Mouse (Mus musculus) kidney, postnatal 14 days (tissue): ENCODE measurements around the gene Msl1.

Experiments used
- DNase-seq: peaks from one replicate; pipeline ENCODE4 v3.0.0; 2022; ENCODE audit warnings: mixed read lengths

Gene Msl1

GRCm38 (mm10) chr11:98777888-98778287 lies 17.4 kb upstream of the Msl1 start:
- DNase-seq: no peak

GRCm38 (mm10) chr11:98781851-98782512 lies 13.3 kb upstream of the Msl1 start:
- DNase-seq: peak; percentile 72

- peak; percentile 48 for DNase-seq
Observed at GRCm38 (mm10) chr11:98782651-98783235, 12.6 kb upstream of the Msl1 start.

- peak; percentile 97 for DNase-seq
Observed at GRCm38 (mm10) chr11:98783236-98783696, 12.1 kb upstream of the Msl1 start.

- no peak for DNase-seq
Observed at GRCm38 (mm10) chr11:98784139-98784538, 11.2 kb upstream of the Msl1 start.

GRCm38 (mm10) chr11:98785214-98785613 lies 10.1 kb upstream of the Msl1 start:
- DNase-seq: no peak

GRCm38 (mm10) chr11:98785772-98786281 lies 9.5 kb upstream of the Msl1 start:
- peak; percentile 87 for DNase-seq

GRCm38 (mm10) chr11:98786359-98787214 lies 8.7 kb upstream of the Msl1 start:
- DNase-seq: peak; percentile 98

- DNase-seq: no peak
Observed at GRCm38 (mm10) chr11:98787229-98787628, 8.1 kb upstream of the Msl1 start.

GRCm38 (mm10) chr11:98787691-98788090 lies 7.6 kb upstream of the Msl1 start:
- DNase-seq: no peak

- DNase-seq: no peak
Observed at GRCm38 (mm10) chr11:98788139-98788538, 7.2 kb upstream of the Msl1 start.

GRCm38 (mm10) chr11:98788550-98789218 lies 6.6 kb upstream of the Msl1 start:
- DNase-seq: peak; percentile 94

- no peak for DNase-seq
Observed at GRCm38 (mm10) chr11:98789219-98789807, 6.0 kb upstream of the Msl1 start.

GRCm38 (mm10) chr11:98789824-98790223 lies 5.5 kb upstream of the Msl1 start:
- DNase-seq: no peak

- no peak for DNase-seq
Observed at GRCm38 (mm10) chr11:98790631-98791205, 4.6 kb upstream of the Msl1 start.

- no peak for DNase-seq
Observed at GRCm38 (mm10) chr11:98791448-98791847, 3.9 kb upstream of the Msl1 start.

- DNase-seq: no peak
Observed at GRCm38 (mm10) chr11:98792081-98792480, 3.2 kb upstream of the Msl1 start.

GRCm38 (mm10) chr11:98794469-98795014 lies 774 bp upstream of the Msl1 start:
- peak; percentile 88 for DNase-seq

GRCm38 (mm10) chr11:98795714-98796514 lies 598 bp downstream of the Msl1 start:
- peak; percentile 72 for DNase-seq

- DNase-seq: peak; percentile 75
Observed at GRCm38 (mm10) chr11:98796515-98797216, 1.4 kb downstream of the Msl1 start.
